ENCODE assay signal across 17 mouse cellular contexts in genomic region chr7:84247960-84248665, GRCm38 (mm10).
DNase-seq lines count a peak whose midpoint lies in the region; ATAC-seq lines count a peak whose summit lies in the region.
"Had no signal": no experiment of that assay in that cellular context is flagged by ENCODE, and none has a peak within 500 bp of the region (broad histone marks: within the 10 kb centered on the region; RNA-seq: fewer than 3 reads in every experiment).

No protein-coding gene starts in this region.

- ATAC-seq in embryonic facial prominence, embryonic 14.5 days (ENCODE audit: low read depth), result peak; percentile 57; the same call in 1 of the 2 replicates
- ATAC-seq in kidney, embryonic 16.5 days (ENCODE audit: low FRiP score, low TSS enrichment), result no peak
- peak; percentile 19 for ATAC-seq in midbrain, embryonic 15.5 days (replicated peaks)
- ATAC-seq: inflammation-experienced regulatory T-cells, adult 6 months had no signal

- peak; percentile 25 for DNase-seq in embryonic facial prominence, embryonic 14.5 days (ENCODE audit: low spot score)
- no peak for DNase-seq in embryonic facial prominence, embryonic 10.5 days (ENCODE audit: low spot score)
- DNase-seq in kidney, postnatal 14 days, result no peak
- DNase-seq in WW6 (ENCODE audit: low read depth, low spot score), result peak; percentile 45
- no peak for DNase-seq in right cerebral cortex, adult 18-20 months
- no peak for DNase-seq in cerebellum, adult 9-10 months
- DNase-seq: cerebellum, adult 18-20 months; embryo, embryonic 11 days; gastrocnemius, postnatal 10 days; thymus, adult 2 months had no signal

- H3K4me2 ChIP-seq in embryonic facial prominence, embryonic 14.5 days (ENCODE audit: low read depth, low read length), result no peak overlapping the region
- H3K4me2 ChIP-seq in kidney, embryonic 16.5 days (replicated peaks; ENCODE audit: low read depth, low read length), result no peak overlapping the region
- no peak overlapping the region for H3K4me2 ChIP-seq in midbrain, embryonic 15.5 days
- H3K4me2 ChIP-seq: heart, embryonic 13.5 days; midbrain, embryonic 12.5 days; neural tube, embryonic 13.5 days had no signal

- H3K4me3 ChIP-seq in embryonic facial prominence, embryonic 14.5 days (ENCODE audit: low read depth, low read length), result no peak overlapping the region
- no peak overlapping the region for H3K4me3 ChIP-seq in embryonic facial prominence, embryonic 10.5 days
- H3K4me3 ChIP-seq in kidney, embryonic 16.5 days (ENCODE audit: low read length), result no peak overlapping the region
- H3K4me3 ChIP-seq in midbrain, embryonic 15.5 days, result no peak overlapping the region
- H3K4me3 ChIP-seq: heart, embryonic 13.5 days; midbrain, embryonic 12.5 days; neural tube, embryonic 13.5 days had no signal

- no peaks in the 10 kb centered on the region for H3K4me1 ChIP-seq in embryonic facial prominence, embryonic 14.5 days (ENCODE audit: control insufficient read depth, insufficient read depth, low read length)
- peaks cover 6% of the 10 kb centered on the region for H3K4me1 ChIP-seq in embryonic facial prominence, embryonic 10.5 days
- peaks cover 20% of the 10 kb centered on the region for H3K4me1 ChIP-seq in kidney, embryonic 16.5 days (ENCODE audit: insufficient read depth, low read length)
- no peaks in the 10 kb centered on the region for H3K4me1 ChIP-seq in midbrain, embryonic 15.5 days
- H3K4me1 ChIP-seq: neural tube, embryonic 13.5 days had no signal

- no peak overlapping the region for H3K9ac ChIP-seq in embryonic facial prominence, embryonic 14.5 days (ENCODE audit: low read depth, low read length)
- no peak overlapping the region for H3K9ac ChIP-seq in kidney, embryonic 16.5 days (replicated peaks; ENCODE audit: low read length)
- no peak overlapping the region for H3K9ac ChIP-seq in midbrain, embryonic 15.5 days
- H3K9ac ChIP-seq: heart, embryonic 13.5 days; liver, embryonic 14.5 days; midbrain, embryonic 12.5 days; neural tube, embryonic 13.5 days had no signal

- WGBS in embryonic facial prominence, embryonic 14.5 days, result 51% methylated on average over 3 of the region's 3 CpGs
- 31% methylated on average over 3 of the region's 3 CpGs for WGBS in embryonic facial prominence, embryonic 10.5 days
- WGBS in kidney, embryonic 16.5 days, result 49% methylated on average over 3 of the region's 3 CpGs
- 18% methylated on average over 3 of the region's 3 CpGs for WGBS in midbrain, embryonic 15.5 days

- no peaks in the 10 kb centered on the region for H3K36me3 ChIP-seq in embryonic facial prominence, embryonic 14.5 days (ENCODE audit: control insufficient read depth, insufficient read depth, low read length)
- peaks cover 47% of the 10 kb centered on the region for H3K36me3 ChIP-seq in embryonic facial prominence, embryonic 10.5 days (replicated peaks)
- H3K36me3 ChIP-seq in kidney, embryonic 16.5 days (ENCODE audit: insufficient read depth, low read length), result no peaks in the 10 kb centered on the region
- no peaks in the 10 kb centered on the region; the same call in 1 of the 2 replicates for H3K36me3 ChIP-seq in midbrain, embryonic 15.5 days (replicated peaks)

- H3K9me3 ChIP-seq in embryonic facial prominence, embryonic 14.5 days (ENCODE audit: control insufficient read depth, low read length), result no peaks in the 10 kb centered on the region
- H3K9me3 ChIP-seq in embryonic facial prominence, embryonic 10.5 days, result no peaks in the 10 kb centered on the region
- H3K9me3 ChIP-seq in kidney, embryonic 16.5 days (ENCODE audit: low read length), result no peaks in the 10 kb centered on the region
- H3K9me3 ChIP-seq in midbrain, embryonic 15.5 days, result no peaks in the 10 kb centered on the region
- H3K9me3 ChIP-seq: heart, embryonic 13.5 days; midbrain, embryonic 12.5 days; neural tube, embryonic 13.5 days had no signal

- H3K27ac ChIP-seq in embryonic facial prominence, embryonic 14.5 days (replicated peaks; ENCODE audit: low read depth, low read length), result no peak overlapping the region
- no peak overlapping the region for H3K27ac ChIP-seq in embryonic facial prominence, embryonic 10.5 days (replicated peaks)
- H3K27ac ChIP-seq in kidney, embryonic 16.5 days (ENCODE audit: low read length), result peak overlapping the region; percentile 66
- no peak overlapping the region for H3K27ac ChIP-seq in midbrain, embryonic 15.5 days
- H3K27ac ChIP-seq: heart, embryonic 13.5 days; liver, embryonic 14.5 days; midbrain, embryonic 12.5 days; neural tube, embryonic 13.5 days had no signal

- no peaks in the 10 kb centered on the region for H3K27me3 ChIP-seq in embryonic facial prominence, embryonic 14.5 days (replicated peaks; ENCODE audit: control insufficient read depth, insufficient read depth, low read length)
- no peaks in the 10 kb centered on the region for H3K27me3 ChIP-seq in embryonic facial prominence, embryonic 10.5 days (replicated peaks; ENCODE audit: low read depth, poor library complexity, severe bottlenecking)
- H3K27me3 ChIP-seq in kidney, embryonic 16.5 days (ENCODE audit: insufficient read depth, low read length), result no peaks in the 10 kb centered on the region
- H3K27me3 ChIP-seq in midbrain, embryonic 15.5 days (replicated peaks), result no peaks in the 10 kb centered on the region
- H3K27me3 ChIP-seq: heart, embryonic 13.5 days; midbrain, embryonic 12.5 days; neural tube, embryonic 13.5 days had no signal

Comparison
In these comparisons a context has a peak if more than half of its experiments do, and no peak if none do; other contexts are left out.
1. DNase-seq: peak in embryonic facial prominence, embryonic 14.5 days (single experiment) and WW6 (single experiment); none in embryonic facial prominence, embryonic 10.5 days (single experiment), kidney, postnatal 14 days (single experiment), right cerebral cortex, adult 18-20 months (single experiment) and cerebellum, adult 9-10 months (single experiment).